Mouse (Mus musculus): ENCODE measurements around the gene Vegfb.

The Vegfb gene

DNA sequence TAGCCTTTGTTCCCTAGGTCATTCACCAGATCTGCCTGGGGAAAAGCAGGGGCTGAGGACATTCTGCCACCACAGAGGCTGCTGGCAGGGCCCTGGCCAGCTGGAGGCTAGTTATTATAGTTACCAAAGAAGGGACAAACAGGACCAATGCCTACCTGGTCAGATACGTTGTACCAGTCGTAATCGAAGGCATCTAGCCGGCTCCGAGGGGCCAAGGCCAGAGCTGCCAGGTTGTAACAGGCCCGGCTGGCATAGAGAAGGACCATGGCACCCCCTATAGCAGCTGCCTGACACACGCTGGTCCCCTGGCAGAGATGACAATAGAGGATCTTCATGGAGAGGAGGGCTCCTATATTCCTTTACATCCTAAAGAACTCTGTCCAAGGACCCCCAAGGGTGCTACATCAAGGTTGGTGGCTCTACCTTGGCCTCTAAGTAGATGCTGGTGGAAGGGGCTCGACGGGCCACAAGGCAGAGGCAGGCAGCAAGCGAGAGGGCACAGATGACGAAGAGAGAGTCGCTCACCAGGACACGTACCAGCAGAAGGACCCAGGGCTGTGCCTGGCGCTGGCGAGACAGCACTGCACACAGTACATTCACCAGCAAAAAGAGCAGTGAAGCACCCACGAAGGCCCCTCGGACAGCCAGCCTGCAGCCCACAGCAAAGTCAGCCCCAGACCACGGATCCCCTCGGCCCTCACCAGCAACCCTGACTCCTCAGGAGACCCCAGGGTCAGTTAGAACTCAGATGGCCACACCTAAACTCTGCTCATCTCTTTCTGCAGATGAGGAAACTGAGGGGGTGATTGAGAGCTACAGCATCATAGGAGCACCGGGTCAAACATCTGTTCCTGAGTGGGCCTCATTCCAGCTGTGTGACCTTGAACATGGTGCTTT lies 48.1 kb downstream of the Vegfb start:
- DNase-seq: peak; percentile 63

DNA sequence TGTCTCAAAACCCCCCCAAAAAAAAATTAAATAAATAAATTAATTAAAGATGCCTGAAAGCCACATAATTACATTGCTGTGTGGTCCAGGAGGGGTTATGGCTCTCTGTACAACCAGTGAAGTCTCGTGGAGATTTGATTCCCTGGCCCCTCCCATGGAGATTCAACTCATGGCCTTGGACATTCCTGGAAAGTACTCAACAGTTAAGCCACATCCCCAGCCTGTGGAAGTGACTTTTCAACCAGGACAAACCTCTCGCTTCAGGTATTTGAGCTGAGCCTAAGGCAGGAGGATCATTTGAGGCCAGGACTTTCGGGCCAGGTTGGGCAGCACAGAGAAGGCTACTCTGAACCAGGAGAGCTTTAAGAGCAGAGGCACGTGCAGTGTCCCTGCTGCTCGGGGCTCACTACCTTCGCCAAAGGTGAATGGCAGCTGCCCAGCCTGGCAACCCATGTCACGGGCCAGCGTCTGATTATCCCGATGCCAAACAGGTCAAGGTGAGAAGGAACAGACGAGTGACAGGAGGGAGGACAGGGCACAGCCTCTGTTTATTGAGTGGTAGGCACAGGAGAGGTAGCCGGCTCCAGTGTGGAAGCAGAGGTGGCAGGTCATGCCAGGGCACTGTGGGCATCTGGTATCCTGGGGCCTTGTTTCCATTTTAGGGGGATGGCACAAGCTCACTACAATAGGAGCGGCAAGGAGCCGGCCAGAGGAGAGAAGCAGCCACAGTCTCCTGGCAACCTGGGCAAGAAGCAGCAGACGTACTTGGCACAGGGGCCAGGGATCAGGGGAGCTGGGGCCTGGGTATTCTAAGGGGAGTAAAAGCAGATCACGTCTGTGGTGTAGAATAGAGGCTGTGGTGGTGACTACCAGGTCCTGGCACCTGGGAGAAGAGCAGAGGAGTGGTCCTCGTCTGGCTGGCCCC lies 49.6 kb downstream of the Vegfb start:
- DNase-seq: peak; percentile 82

DNA sequence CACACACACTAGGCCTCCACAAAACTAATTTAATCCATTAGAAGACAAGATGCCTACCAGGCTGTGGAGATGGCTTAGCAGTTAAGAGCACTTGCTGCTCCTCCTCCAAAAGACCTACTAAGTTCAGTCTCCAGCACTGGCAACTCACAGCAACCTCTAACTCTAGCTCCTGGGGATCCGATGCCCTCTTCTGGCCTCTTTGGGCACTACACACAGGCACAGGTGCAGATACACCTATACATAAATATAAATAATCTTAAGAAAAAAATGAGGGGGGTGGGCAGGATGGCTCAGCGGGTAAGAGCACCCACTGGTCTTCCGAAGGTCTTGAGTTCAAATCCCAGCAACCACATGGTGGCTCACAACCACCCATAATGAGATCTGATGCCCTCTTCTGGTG lies 51.2 kb downstream of the Vegfb start:
- peak; percentile 63 for DNase-seq

DNA sequence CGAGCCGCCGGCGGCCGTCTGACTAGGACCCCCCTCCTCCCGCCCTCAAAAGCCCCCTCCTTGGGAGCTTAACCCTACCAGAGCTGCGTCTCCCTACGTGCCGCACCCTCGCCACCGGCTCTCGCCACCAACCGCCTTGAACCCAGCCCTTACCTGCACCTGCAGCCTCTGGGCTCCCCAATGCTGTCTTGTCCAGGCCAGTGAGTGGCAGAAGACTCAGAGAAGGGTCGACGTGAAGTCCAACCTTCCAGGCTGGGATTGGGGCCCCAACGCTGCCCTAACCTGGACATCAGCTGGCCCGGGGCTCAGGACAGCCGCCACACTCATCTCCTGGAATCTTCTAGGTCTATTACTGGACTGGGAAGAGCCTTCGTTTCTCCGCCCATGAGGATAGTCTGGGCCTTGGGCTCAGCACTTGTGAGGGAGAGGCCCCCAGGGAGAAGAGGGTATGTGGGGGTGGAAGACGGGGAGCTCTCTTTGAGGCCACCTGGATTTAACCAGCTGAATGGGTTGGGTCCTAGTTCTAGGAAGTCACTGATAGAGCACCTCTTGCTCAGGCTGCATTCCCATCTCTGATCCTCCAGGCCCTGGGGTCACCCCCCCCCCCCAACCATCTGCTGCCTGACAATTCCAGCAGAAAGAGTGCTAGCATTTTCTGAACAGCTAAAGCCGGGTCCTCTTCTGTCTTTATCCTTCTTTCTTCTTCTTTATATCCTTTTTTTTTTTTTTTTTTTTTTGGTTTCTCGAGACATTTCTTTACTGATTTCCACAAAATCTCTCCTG lies 53.1 kb downstream of the Vegfb start, which contains the start of gene Kcnk4:
Kcnk4 (minus strand) TSS at position 321 of the 783 bp plus-strand sequence.
- peak; percentile 53 for DNase-seq

DNA sequence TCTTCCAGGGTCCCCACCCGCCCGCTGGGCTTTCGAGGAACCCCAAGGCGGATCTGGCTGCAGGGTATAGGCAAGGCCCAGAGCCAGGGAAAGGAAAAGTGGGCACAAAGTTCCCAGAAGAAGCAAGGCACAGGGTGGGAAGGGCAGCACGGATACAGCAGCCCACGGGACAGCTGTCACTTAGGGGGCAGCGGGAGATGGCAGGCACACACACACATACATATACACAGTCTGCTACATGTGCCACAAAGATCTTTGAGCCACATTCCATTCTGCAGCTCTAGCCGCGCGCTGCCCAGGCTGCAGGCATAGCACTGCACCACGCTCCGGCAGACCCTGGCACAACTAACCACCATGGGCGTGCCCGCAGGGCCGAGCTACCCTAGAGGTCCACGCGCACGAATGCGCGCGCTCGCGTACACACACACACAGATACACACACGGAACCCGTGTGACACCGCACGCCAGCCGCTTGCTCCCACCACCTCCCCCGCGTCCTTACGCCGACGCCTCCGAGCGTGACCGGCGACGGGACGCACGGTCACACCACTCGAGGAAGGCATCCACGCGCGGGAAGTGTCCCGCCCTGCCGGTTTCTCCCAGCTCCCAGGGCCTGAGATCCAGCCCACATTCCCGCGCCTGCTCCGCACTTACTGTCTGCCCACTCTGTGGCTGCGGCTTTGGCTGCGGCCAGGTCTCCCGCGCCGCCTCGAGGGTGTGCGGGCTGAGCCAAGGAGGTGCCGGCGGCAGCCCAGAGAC lies 53.8 kb downstream of the Vegfb start:
- peak; percentile 80 for DNase-seq

GRCm38 (mm10) chr19:6933102-6933435 lies 54.4 kb downstream of the Vegfb start:
- DNase-seq: no peak
